Mouse (Mus musculus) bone marrow macrophage, adult 2 months (primary cell): ENCODE data around the gene Olfr287.

Experiments
- CTCF ChIP-seq: IDR thresholded peaks from 2 replicates; pipeline ENCODE4 v1.5.1; 2012; ENCODE audit warnings: low read depth, mild to moderate bottlenecking, low read length, moderate library complexity
- POLR2A ChIP-seq: IDR thresholded peaks from 2 replicates; pipeline ENCODE4 v1.6.1; 2012; ENCODE audit warnings: mild to moderate bottlenecking, low read depth, low read length, borderline replicate concordance

- no peak for TF ChIP-seq CTCF
- no peak for TF ChIP-seq POLR2A
Observed at GRCm38 (mm10) chr15:98209676-98210075, 11.2 kb downstream of the Olfr287 start.
